Mouse (Mus musculus): ENCODE measurements at regions not wholly inside any gene's neighbourhood (a gene's known extent, or its start where the extent isn't known, plus 50 kb on each side); places are given as distances from the start of the nearest gene placed in this dataset.

- no peaks in the 10 kb centered on the region for H3K36me3 ChIP-seq (ENCODE audit: control insufficient read depth in 1 of 2, insufficient read depth in 2 of 2, low read length in 2 of 2)
- H3K9me3 ChIP-seq (replicated peaks; ENCODE audit: insufficient read depth, low read length): no peaks in the 10 kb centered on the region
- no peak for TF ChIP-seq GABPA (IDR thresholded peaks at IDR 0.05; ENCODE audit: low read depth, low read length)
- no peak for TF ChIP-seq GATA1 (IDR thresholded peaks at IDR 0.05; ENCODE audit: low read depth, low read length)
- no peak for TF ChIP-seq SMC3 (IDR thresholded peaks at IDR 0.05; ENCODE audit: low read depth, low read length)
- no peak for TF ChIP-seq TCF12 (IDR thresholded peaks at IDR 0.05; ENCODE audit: low read depth, low read length)
- no peak for TF ChIP-seq MAZ (IDR thresholded peaks at IDR 0.05; ENCODE audit: low read depth, low read length)
- TF ChIP-seq MEF2A (IDR thresholded peaks at IDR 0.05; ENCODE audit: extremely low read depth, insufficient replicate concordance, low read depth, low read length, poor library complexity, severe bottlenecking): no peak
- no peak for TF ChIP-seq ZNF384 (IDR thresholded peaks at IDR 0.05; ENCODE audit: low read depth, low read length)
- H3K79me2 ChIP-seq (ENCODE audit: control insufficient read depth, insufficient read depth, low read length, poor library complexity): no peaks in the 10 kb centered on the region
- DNase-seq (ENCODE audit: low read depth, low spot score): no peak
- no peaks in the 10 kb centered on the region for H3K4me1 ChIP-seq (ENCODE audit: control insufficient read depth in 1 of 2, insufficient read depth in 2 of 2, low read length in 2 of 2)
- H3K4me3 ChIP-seq (ENCODE audit: control insufficient read depth in 1 of 2, insufficient read depth in 1 of 2, low read depth in 2 of 2, low read length in 2 of 2): no peak overlapping the region
- no peak overlapping the region for H3K27ac ChIP-seq (ENCODE audit: control insufficient read depth, low read depth, low read length)
- no peaks in the 10 kb centered on the region for H3K27me3 ChIP-seq (ENCODE audit: control insufficient read depth in 1 of 2, insufficient read depth in 2 of 2, low read length in 2 of 2)
- H3K9ac ChIP-seq (ENCODE audit: control insufficient read depth, low read depth, low read length, poor library complexity, severe bottlenecking): no peak overlapping the region
Observed at GRCm38 (mm10) chr10:44881967-44882366, 185.0 kb upstream of the Prep start.

GRCm38 (mm10) chr10:44877076-44877663, 189.8 kb upstream of the Prep start:
- Histone ChIP-seq H3K9ac (ENCODE audit: control insufficient read depth, low read depth, low read length, poor library complexity, severe bottlenecking) (no peak overlapping the region), H3K79me2 (ENCODE audit: control insufficient read depth, insufficient read depth, low read length, poor library complexity) (no peaks in the 10 kb centered on the region), H3K36me3 (ENCODE audit: control insufficient read depth in 1 of 2, insufficient read depth in 2 of 2, low read length in 2 of 2) (no peaks in the 10 kb centered on the region; a peak in 1 of 4 replicates), H3K9me3 (replicated peaks; ENCODE audit: insufficient read depth, low read length) (no peaks in the 10 kb centered on the region), H3K4me3 (ENCODE audit: control insufficient read depth in 1 of 2, insufficient read depth in 1 of 2, low read depth in 2 of 2, low read length in 2 of 2) (no peak overlapping the region), H3K4me1 (ENCODE audit: control insufficient read depth in 1 of 2, insufficient read depth in 2 of 2, low read length in 2 of 2) (no peaks in the 10 kb centered on the region), H3K27me3 (ENCODE audit: control insufficient read depth in 1 of 2, insufficient read depth in 2 of 2, low read length in 2 of 2) (no peaks in the 10 kb centered on the region; a peak in 1 of 4 replicates), H3K27ac (ENCODE audit: control insufficient read depth, low read depth, low read length) (no peak overlapping the region)
- no peak for DNase-seq (ENCODE audit: low read depth, low spot score)
- TF ChIP-seq SIN3A (IDR thresholded peaks at IDR 0.05; ENCODE audit: low read length) (no peak), USF2 (IDR thresholded peaks at IDR 0.05; ENCODE audit: borderline replicate concordance in 1 of 2, insufficient read depth in 1 of 2, low read depth in 1 of 2, low read length in 2 of 2) (no peak), KAT2A (conservative IDR thresholded peaks at IDR 0.05; ENCODE audit: low read depth, low read length) (no peak), GATA1 (IDR thresholded peaks at IDR 0.05; ENCODE audit: low read depth, low read length) (no peak), ETS1 (IDR thresholded peaks at IDR 0.05; ENCODE audit: low read depth, low read length) (no peak), HCFC1 (IDR thresholded peaks at IDR 0.05; ENCODE audit: low read depth, low read length) (no peak), TAL1 (IDR thresholded peaks at IDR 0.05; ENCODE audit: low read length) (no peak), MEF2A (IDR thresholded peaks at IDR 0.05; ENCODE audit: extremely low read depth, insufficient replicate concordance, low read depth, low read length, poor library complexity, severe bottlenecking) (no peak), POLR2A (IDR thresholded peaks at IDR 0.05; ENCODE audit: control insufficient read depth in 1 of 2, insufficient read depth in 1 of 2, low read depth in 1 of 2, low read length in 2 of 2, poor library complexity in 1 of 2) (no peak), BHLHE40 (IDR thresholded peaks at IDR 0.05; ENCODE audit: borderline replicate concordance, low read depth, low read length) (no peak), MYB (IDR thresholded peaks at IDR 0.05; ENCODE audit: low read depth, low read length) (no peak), E2F4 (IDR thresholded peaks at IDR 0.05; ENCODE audit: borderline replicate concordance, low read depth, low read length) (no peak), MXI1 (IDR thresholded peaks at IDR 0.05; ENCODE audit: low read depth, low read length) (no peak), RCOR1 (IDR thresholded peaks at IDR 0.05; ENCODE audit: low read depth, low read length) (no peak), SMC3 (IDR thresholded peaks at IDR 0.05; ENCODE audit: low read depth, low read length) (no peak), UBTF (IDR thresholded peaks at IDR 0.05; ENCODE audit: borderline replicate concordance, insufficient read depth, low read depth, low read length) (no peak), CHD2 (IDR thresholded peaks at IDR 0.05; ENCODE audit: low read length) (no peak)

Data from MEL (cell line).